Mouse (Mus musculus): ENCODE measurements around the gene Tmem110. TPM values are rescaled to one million over a fixed set of nuclear protein-coding genes. Genes with fewer than 3 reads are reported as not detected.

Gene Tmem110
- polyA plus RNA-seq, 1 experiment from 2014 or later: 14.4 TPM

DNA sequence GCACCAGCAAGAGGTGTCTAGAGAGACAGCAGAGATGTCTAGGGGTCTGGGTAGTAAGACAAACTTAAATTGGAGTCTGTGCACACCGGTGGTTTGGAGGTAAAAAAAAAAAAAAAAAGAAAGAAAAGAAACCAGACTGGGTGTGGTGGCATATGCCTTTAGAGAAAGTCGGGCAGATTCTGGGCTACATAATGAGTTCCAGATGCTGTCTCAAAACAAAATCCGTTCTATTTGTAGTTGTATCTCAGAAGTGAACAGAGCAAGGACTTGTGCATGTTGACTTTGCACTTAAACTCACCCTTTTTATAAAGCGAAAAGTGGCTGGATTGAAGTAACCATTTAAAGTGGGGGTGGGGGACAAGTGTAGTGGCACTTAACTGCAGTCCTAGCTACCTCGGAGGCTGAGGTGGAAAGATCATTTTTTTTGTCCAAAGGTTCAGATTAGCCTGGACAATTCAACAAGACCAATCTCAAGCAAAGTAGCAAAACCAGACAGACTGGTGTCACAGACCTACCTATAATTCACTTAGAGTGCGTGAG, 864 bp upstream of the Tmem110 start:
- no peak overlapping the region for H3K4me2 ChIP-seq (ENCODE audit: low read depth, low read length)
- 0 out of 2 replicates have a peak, but pooled peaks cover 4% of the 10 kb centered on the region for H3K36me3 ChIP-seq (replicated peaks; ENCODE audit: insufficient read depth, low read length)
- H3K4me3 ChIP-seq (ENCODE audit: low read depth, low read length): no peak overlapping the region
- H3K9ac ChIP-seq (replicated peaks): no peak overlapping the region
- DNase-seq (no peak), ATAC-seq (no peak)
- 64% methylated on average over 6 of the region's 6 CpGs for WGBS (ENCODE audit: insufficient replicate concordance)
- no peak overlapping the region for H3K27ac ChIP-seq (ENCODE audit: low read depth)
- no peaks in the 10 kb centered on the region for H3K27me3 ChIP-seq (ENCODE audit: insufficient read depth, low read length)
- peaks cover 32% of the 10 kb centered on the region for H3K4me1 ChIP-seq (ENCODE audit: insufficient read depth)
- H3K9me3 ChIP-seq (ENCODE audit: low read length): no peaks in the 10 kb centered on the region
- TF ChIP-seq CTCF (IDR thresholded peaks at IDR 0.05; ENCODE audit: low read depth) (no peak), EP300 (IDR thresholded peaks at IDR 0.05; ENCODE audit: low read depth) (no peak)

DNA sequence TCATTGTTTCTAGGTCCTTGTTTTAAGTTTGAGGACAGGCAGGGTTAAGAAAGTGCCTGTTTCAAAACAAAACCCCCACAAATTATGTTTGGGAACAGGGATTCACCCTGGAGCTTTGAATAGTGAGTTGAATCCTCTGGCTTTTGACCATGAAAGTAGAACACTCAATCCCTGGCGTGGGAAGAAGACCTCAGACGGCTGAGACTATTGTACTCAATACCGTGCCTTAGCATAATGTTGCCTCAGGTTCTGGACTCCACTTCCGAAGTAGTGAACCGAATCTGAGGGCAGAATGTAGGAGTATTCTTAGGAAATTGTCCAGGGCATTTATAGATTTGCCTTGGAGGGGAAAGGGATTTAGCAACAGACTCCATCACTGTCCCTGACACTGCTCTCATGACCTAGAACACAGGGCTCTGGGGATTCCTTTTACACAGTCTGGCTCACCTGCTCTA, 342 bp upstream of the Tmem110 start:
- DNase-seq (no peak), ATAC-seq (no peak)
- Histone ChIP-seq H3K4me1 (ENCODE audit: insufficient read depth) (peaks cover 38% of the 10 kb centered on the region), H3K9me3 (ENCODE audit: low read length) (no peaks in the 10 kb centered on the region), H3K36me3 (replicated peaks; ENCODE audit: insufficient read depth, low read length) (0 out of 2 replicates have a peak, but pooled peaks cover 4% of the 10 kb centered on the region), H3K27me3 (ENCODE audit: insufficient read depth, low read length) (no peaks in the 10 kb centered on the region), H3K4me2 (ENCODE audit: low read depth, low read length) (peak overlapping the region; percentile 91), H3K9ac (replicated peaks) (no peak overlapping the region), H3K27ac (ENCODE audit: low read depth) (no peak overlapping the region), H3K4me3 (ENCODE audit: low read depth, low read length) (peak overlapping the region; percentile 80)
- WGBS (ENCODE audit: insufficient replicate concordance): 29% methylated on average over 5 of the region's 5 CpGs
- TF ChIP-seq EP300 (IDR thresholded peaks at IDR 0.05; ENCODE audit: low read depth) (no peak), CTCF (IDR thresholded peaks at IDR 0.05; ENCODE audit: low read depth) (no peak)

DNA sequence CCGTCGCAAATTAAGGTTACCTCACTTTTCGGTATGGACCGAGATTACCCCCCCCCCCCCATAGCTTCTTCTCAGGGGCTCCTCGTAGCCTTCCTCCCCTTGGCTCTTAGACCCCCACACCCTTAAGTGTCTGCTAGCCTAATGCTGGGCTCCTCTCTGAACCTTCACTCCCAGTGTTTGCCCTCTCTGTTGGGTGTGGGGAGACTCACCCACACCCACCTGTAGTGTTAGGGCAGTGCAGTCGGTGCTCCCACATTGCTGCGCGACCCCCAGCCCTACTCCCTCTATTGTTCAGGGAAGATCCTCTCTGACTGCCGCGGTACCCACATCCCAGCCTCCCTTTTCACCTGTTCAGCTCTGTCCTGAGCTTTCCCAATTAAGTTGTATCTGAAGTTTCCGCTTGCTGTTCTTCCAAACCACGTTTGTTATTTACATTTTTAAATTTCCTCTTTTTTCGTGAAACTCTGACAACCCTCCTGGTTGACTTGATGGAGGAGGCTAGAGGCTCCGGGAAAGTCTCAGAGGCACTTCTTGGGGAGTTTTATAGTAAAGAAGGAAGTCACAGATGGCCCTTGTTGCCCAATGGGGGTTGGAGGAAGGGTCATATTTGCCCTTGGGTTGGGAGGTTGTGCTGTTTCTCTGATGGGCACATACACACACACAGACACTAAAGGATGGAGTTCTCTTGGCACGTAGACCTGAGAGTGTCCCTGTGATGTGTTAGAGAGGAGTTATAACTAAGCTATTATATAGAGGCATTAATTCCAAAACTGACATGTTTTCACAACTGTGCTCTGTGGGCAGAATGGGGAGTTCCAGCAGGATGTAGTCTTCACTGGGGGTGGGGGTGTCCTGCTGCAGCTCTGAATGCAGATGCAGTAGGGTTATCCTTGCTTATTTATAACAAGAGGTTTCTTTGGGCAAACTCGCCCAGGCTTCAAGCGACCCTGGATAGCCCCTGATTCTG, 1.1 kb downstream of the Tmem110 start:
- H3K9ac ChIP-seq (replicated peaks): peak overlapping the region; percentile 85
- 15% methylated on average over 17 of the region's 17 CpGs for WGBS (ENCODE audit: insufficient replicate concordance)
- H3K27ac ChIP-seq (ENCODE audit: low read depth): peak overlapping the region; percentile 46
- peak overlapping the region; percentile 91 for H3K4me2 ChIP-seq (ENCODE audit: low read depth, low read length)
- ATAC-seq (no peak), DNase-seq (peak; percentile 37)
- peak overlapping the region; percentile 80 for H3K4me3 ChIP-seq (ENCODE audit: low read depth, low read length)
- no peak for TF ChIP-seq EP300 (IDR thresholded peaks at IDR 0.05; ENCODE audit: low read depth)
- no peak for TF ChIP-seq CTCF (IDR thresholded peaks at IDR 0.05; ENCODE audit: low read depth)
- no peaks in the 10 kb centered on the region for H3K9me3 ChIP-seq (ENCODE audit: low read length)
- H3K4me1 ChIP-seq (ENCODE audit: insufficient read depth): peaks cover 47% of the 10 kb centered on the region
- H3K36me3 ChIP-seq (replicated peaks; ENCODE audit: insufficient read depth, low read length): no peaks in the 10 kb centered on the region
- H3K27me3 ChIP-seq (ENCODE audit: insufficient read depth, low read length): no peaks in the 10 kb centered on the region

DNA sequence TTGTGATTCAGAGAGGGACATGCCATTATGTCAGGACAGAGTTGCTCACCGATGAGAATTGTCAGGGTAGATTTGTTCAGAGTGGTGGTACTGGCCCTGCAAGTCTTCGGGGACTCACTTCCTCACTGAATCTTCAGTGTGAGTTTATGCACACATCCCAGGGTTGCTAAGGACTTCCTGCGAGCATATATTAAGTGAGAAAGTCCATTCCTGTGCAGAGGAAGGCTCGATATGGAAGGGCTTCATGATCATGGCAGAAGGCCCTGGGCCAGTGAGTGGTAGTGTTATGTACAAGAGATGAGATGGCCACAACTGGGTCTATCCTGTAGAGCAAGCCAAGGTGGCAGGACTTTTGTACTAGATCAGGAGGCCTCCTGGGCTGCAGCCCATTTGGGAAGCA, 2.1 kb downstream of the Tmem110 start:
- Histone ChIP-seq H3K36me3 (replicated peaks; ENCODE audit: insufficient read depth, low read length) (no peaks in the 10 kb centered on the region), H3K27ac (ENCODE audit: low read depth) (peak overlapping the region; percentile 51; the same call in 1 of the 2 replicates), H3K4me2 (ENCODE audit: low read depth, low read length) (no peak overlapping the region; the same call in 1 of the 2 replicates), H3K4me3 (ENCODE audit: low read depth, low read length) (no peak overlapping the region), H3K9ac (replicated peaks) (no peak overlapping the region), H3K9me3 (ENCODE audit: low read length) (no peaks in the 10 kb centered on the region), H3K4me1 (ENCODE audit: insufficient read depth) (peaks cover 53% of the 10 kb centered on the region), H3K27me3 (ENCODE audit: insufficient read depth, low read length) (no peaks in the 10 kb centered on the region)
- ATAC-seq (no peak), DNase-seq (no peak)
- TF ChIP-seq EP300 (IDR thresholded peaks at IDR 0.05; ENCODE audit: low read depth): no peak
- 51% methylated on average over 4 of the region's 4 CpGs for WGBS (ENCODE audit: insufficient replicate concordance)

DNA sequence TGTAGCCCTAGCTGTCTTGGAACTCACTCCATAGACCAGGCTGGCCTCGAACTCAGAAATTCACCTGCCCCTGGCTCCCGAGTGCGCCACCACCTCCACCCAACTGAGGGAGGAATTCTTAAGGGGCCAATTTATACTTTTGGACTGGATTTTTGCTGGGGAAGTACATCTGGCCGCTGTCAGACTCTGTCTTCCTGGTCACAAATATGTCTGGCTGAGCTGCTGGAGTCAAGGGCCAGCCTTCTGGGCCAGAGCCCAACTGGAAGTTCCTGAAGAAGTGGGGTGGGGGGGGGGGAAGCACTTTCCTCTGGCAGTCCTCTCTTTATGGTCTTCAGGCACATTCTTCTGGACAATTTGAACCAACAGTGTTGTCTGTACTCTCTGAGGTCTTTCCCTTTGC, 2.7 kb downstream of the Tmem110 start:
- Histone ChIP-seq H3K9me3 (ENCODE audit: low read length) (no peaks in the 10 kb centered on the region), H3K4me1 (ENCODE audit: insufficient read depth) (peaks cover 53% of the 10 kb centered on the region), H3K4me2 (ENCODE audit: low read depth, low read length) (no peak overlapping the region), H3K4me3 (ENCODE audit: low read depth, low read length) (no peak overlapping the region), H3K9ac (replicated peaks) (no peak overlapping the region), H3K36me3 (replicated peaks; ENCODE audit: insufficient read depth, low read length) (no peaks in the 10 kb centered on the region), H3K27ac (ENCODE audit: low read depth) (peak overlapping the region; percentile 51; the same call in 1 of the 2 replicates), H3K27me3 (ENCODE audit: insufficient read depth, low read length) (no peaks in the 10 kb centered on the region)
- ATAC-seq (no peak), DNase-seq (no peak)
- 78% methylated on average over 4 of the region's 4 CpGs for WGBS (ENCODE audit: insufficient replicate concordance)
- no peak for TF ChIP-seq EP300 (IDR thresholded peaks at IDR 0.05; ENCODE audit: low read depth)
- TF ChIP-seq CTCF (IDR thresholded peaks at IDR 0.05; ENCODE audit: low read depth): no peak

All from liver, postnatal 0 days (tissue).